Mouse (Mus musculus) CH12.LX (cell line): ENCODE results near the gene Cmbl. TPM values are rescaled to one million over a fixed set of nuclear protein-coding genes. Genes with fewer than 3 reads are reported as not detected.

ENCODE experiments used
- DNase-seq: peaks from one replicate; pipeline ENCODE4 v3.0.0-alpha.2; 2013; ENCODE audit errors: extremely low read depth
- H3K27ac ChIP-seq: 2 replicates; pipeline ENCODE4 v1.5.1; 2012; ENCODE audit warnings: low read depth, mild to moderate bottlenecking, control low read depth, moderate library complexity; ENCODE audit not compliant: insufficient read depth
- H3K27me3 ChIP-seq: replicated peaks from 2 replicates; pipeline ENCODE3; 2012; ENCODE audit warnings: inconsistent platforms
- H3K36me3 ChIP-seq, 2 experiments: replicated peaks in 1 of 2; 2 replicates each; pipeline versions ENCODE3 to v1.6.1; 2012; ENCODE audit warnings: inconsistent platforms in 1 of 2, low read length in 1 of 2, mild to moderate bottlenecking in 1 of 2, mixed read lengths in 1 of 2, moderate library complexity in 1 of 2; ENCODE audit not compliant: control insufficient read depth in 1 of 2, insufficient read depth in 1 of 2
- H3K4me1 ChIP-seq, 2 experiments: 2 replicates each; pipeline ENCODE4 v1.6.1; 2012; ENCODE audit warnings: inconsistent platforms in 1 of 2, moderate library complexity in 1 of 2; ENCODE audit not compliant: insufficient read depth in 2 of 2, control insufficient read depth in 1 of 2
- H3K4me2 ChIP-seq: 2 replicates; pipeline ENCODE4 v1.6.1; 2012; ENCODE audit warnings: low read depth, mild to moderate bottlenecking, control low read depth; ENCODE audit not compliant: poor library complexity, insufficient read depth, severe bottlenecking
- H3K4me3 ChIP-seq, 3 experiments: fragments of 150-350 bp in 1 of 3; sonication (generic) in 1 of 3; replicated peaks in 1 of 3; 2 replicates each; pipeline versions ENCODE3 to v1.5.1; 2011 to 2012; ENCODE audit warnings: low read depth in 2 of 3, low read length in 2 of 3, mild to moderate bottlenecking in 2 of 3, moderate library complexity in 2 of 3, control low read depth in 1 of 3, improper control_type of control experiment in 1 of 3, inconsistent platforms in 1 of 3, mixed read lengths in 1 of 3; ENCODE audit not compliant: poor library complexity in 1 of 3
- H3K79me2 ChIP-seq: replicated peaks from 2 replicates; pipeline ENCODE4 v1.6.1; 2012; ENCODE audit warnings: mild to moderate bottlenecking, moderate library complexity; ENCODE audit not compliant: control insufficient read depth, poor library complexity, insufficient read depth, severe bottlenecking; ENCODE audit errors: extremely low read depth
- H3K9ac ChIP-seq: 2 replicates; pipeline ENCODE4 v1.6.1; 2012; ENCODE audit warnings: low read depth, mild to moderate bottlenecking, control low read depth, moderate library complexity; ENCODE audit not compliant: insufficient read depth
- H3K9me3 ChIP-seq: replicated peaks from 2 replicates; pipeline ENCODE3; 2012; ENCODE audit warnings: low read length, inconsistent platforms, mixed read lengths
- BHLHE40 ChIP-seq: IDR thresholded peaks from 2 replicates; pipeline ENCODE4 v1.6.1; 2011; ENCODE audit warnings: mild to moderate bottlenecking, low read depth, low read length, improper control_type of control experiment
- CHD1 ChIP-seq: IDR thresholded peaks from 2 replicates; pipeline ENCODE4 v1.6.1; 2012; ENCODE audit warnings: low read depth, low read length, improper control_type of control experiment, inconsistent platforms
- CHD2 ChIP-seq: IDR thresholded peaks from 2 replicates; pipeline ENCODE4 v1.6.1; 2011; ENCODE audit warnings: low read length, improper control_type of control experiment
- ELF1 ChIP-seq: IDR thresholded peaks from 2 replicates; pipeline ENCODE4 v1.6.1; 2014; ENCODE audit warnings: low read depth, mild to moderate bottlenecking, inconsistent platforms, low read length, improper control_type of control experiment
- EP300 ChIP-seq: IDR thresholded peaks from 2 replicates; pipeline ENCODE4 v1.6.1; 2011; ENCODE audit warnings: low read length, improper control_type of control experiment
- ETS1 ChIP-seq: conservative IDR thresholded peaks from 2 replicates; pipeline ENCODE4 v1.6.1; 2012; ENCODE audit warnings: low read depth, mild to moderate bottlenecking, inconsistent platforms, low read length, improper control_type of control experiment, moderate library complexity
- HCFC1 ChIP-seq: IDR thresholded peaks from 2 replicates; pipeline ENCODE4 v1.6.1; 2012; ENCODE audit warnings: low read depth, mild to moderate bottlenecking, inconsistent platforms, low read length, improper control_type of control experiment
- IRF4 ChIP-seq: IDR thresholded peaks from 2 replicates; pipeline ENCODE4 v1.6.1; 2014; ENCODE audit warnings: low read depth, mild to moderate bottlenecking, inconsistent platforms, low read length, improper control_type of control experiment
- JUN ChIP-seq: IDR thresholded peaks from 2 replicates; pipeline ENCODE4 v1.6.1; 2011; ENCODE audit warnings: low read depth, mild to moderate bottlenecking, low read length, improper control_type of control experiment, moderate library complexity; ENCODE audit not compliant: insufficient read depth
- JUND ChIP-seq: conservative IDR thresholded peaks from 2 replicates; pipeline ENCODE4 v1.6.1; 2011; ENCODE audit warnings: low read depth, low read length, improper control_type of control experiment
- MAFK ChIP-seq: IDR thresholded peaks from 2 replicates; pipeline ENCODE4 v1.6.1; 2011; ENCODE audit warnings: low read length, improper control_type of control experiment; ENCODE audit not compliant: insufficient replicate concordance
- MAX ChIP-seq: IDR thresholded peaks from 2 replicates; pipeline ENCODE4 v1.6.1; 2011; ENCODE audit warnings: low read length, improper control_type of control experiment
- MAZ ChIP-seq: IDR thresholded peaks from 2 replicates; pipeline ENCODE4 v1.6.1; 2012; ENCODE audit warnings: low read depth, mild to moderate bottlenecking, inconsistent platforms, low read length, improper control_type of control experiment, moderate library complexity
- MEF2A ChIP-seq: IDR thresholded peaks from 2 replicates; pipeline ENCODE4 v1.6.1; 2014; ENCODE audit warnings: low read depth, mild to moderate bottlenecking, inconsistent platforms, low read length, improper control_type of control experiment, borderline replicate concordance
- MXI1 ChIP-seq: IDR thresholded peaks from 2 replicates; pipeline ENCODE4 v1.6.1; 2011; ENCODE audit warnings: mild to moderate bottlenecking, low read depth, low read length, improper control_type of control experiment
- MYC ChIP-seq: IDR thresholded peaks from 2 replicates; pipeline ENCODE4 v1.6.1; 2011; ENCODE audit warnings: low read depth, mild to moderate bottlenecking, improper control_type of control experiment, low read length
- POLR2A ChIP-seq: IDR thresholded peaks from 2 replicates; pipeline ENCODE4 v1.6.1; 2011; ENCODE audit warnings: low read depth, mild to moderate bottlenecking, improper control_type of control experiment, low read length
- RCOR1 ChIP-seq: conservative IDR thresholded peaks from 2 replicates; pipeline ENCODE4 v1.6.1; 2012; ENCODE audit warnings: low read depth, mild to moderate bottlenecking, inconsistent platforms, low read length, improper control_type of control experiment
- SIN3A ChIP-seq: IDR thresholded peaks from 2 replicates; pipeline ENCODE4 v1.6.1; 2012; ENCODE audit warnings: low read length, improper control_type of control experiment, inconsistent platforms
- TBP ChIP-seq: conservative IDR thresholded peaks from 2 replicates; pipeline ENCODE4 v1.6.1; 2011; ENCODE audit warnings: low read depth, low read length, improper control_type of control experiment
- TCF12 ChIP-seq: IDR thresholded peaks from 2 replicates; pipeline ENCODE4 v1.6.1; 2014; ENCODE audit warnings: low read depth, mild to moderate bottlenecking, inconsistent platforms, low read length, improper control_type of control experiment
- UBTF ChIP-seq: IDR thresholded peaks from 2 replicates; pipeline ENCODE4 v1.6.1; 2012; ENCODE audit warnings: low read depth, mild to moderate bottlenecking, inconsistent platforms, low read length, improper control_type of control experiment, moderate library complexity
- USF1 ChIP-seq: IDR thresholded peaks from 2 replicates; pipeline ENCODE4 v1.6.1; 2014; ENCODE audit warnings: low read depth, mild to moderate bottlenecking, inconsistent platforms, low read length, improper control_type of control experiment
- USF2 ChIP-seq: conservative IDR thresholded peaks from 2 replicates; pipeline ENCODE4 v1.6.1; 2011; ENCODE audit warnings: low read depth, low read length, improper control_type of control experiment
- ZC3H11A ChIP-seq: IDR thresholded peaks from 2 replicates; pipeline ENCODE4 v1.6.1; 2012; ENCODE audit warnings: low read depth, mild to moderate bottlenecking, inconsistent platforms, low read length, improper control_type of control experiment
- ZMIZ1 ChIP-seq: IDR thresholded peaks from 2 replicates; pipeline ENCODE4 v1.6.1; 2012; ENCODE audit warnings: low read depth, mild to moderate bottlenecking, inconsistent platforms, low read length, improper control_type of control experiment
- ZNF384 ChIP-seq: IDR thresholded peaks from 2 replicates; pipeline ENCODE4 v1.6.1; 2012; ENCODE audit warnings: low read depth, low read length, improper control_type of control experiment, inconsistent platforms
- dilution Hi-C: fragments of 300-500 bp; cut with MboI; formaldehyde crosslinking; loops from 2 replicates; pipeline ENCODE4 v1.14.3; 2020; ENCODE audit warnings: low sequenced_read_pairs; ENCODE audit not compliant: extremely low pct_unique_long_range_greater_than_20kb, extremely low pct_ligation_motif_present
- in situ Hi-C: fragments of 300-500 bp; cut with MboI; formaldehyde crosslinking; loops from 3 replicates; pipeline ENCODE4 v1.14.3; 2019; ENCODE audit warnings: low sequenced_read_pairs, low pct_ligation_motif_present, low pct_unique_long_range_greater_than_20kb, mixed read lengths
- polyA plus RNA-seq: library from polyadenylated mRNA; unstranded; fragments of >175 nt; gene quantifications from 2 replicates; pipeline ENCODE4 v1.2.1, GENCODE M21; 2012; ENCODE audit warnings: low read depth; ENCODE audit not compliant: insufficient read length
- total RNA-seq, 2 experiments: library from RNA; depleted of rRNA; stranded (reverse); fragments of 300-350 nt in 1 of 2; fragments of >200 nt in 1 of 2; gene quantifications; 2 replicates each; pipeline ENCODE4 v1.2.3; 2012 to 2014

Gene Cmbl
- total and polyA plus RNA-seq, 3 experiments, result 0.27 TPM; not detected in 2

DNA sequence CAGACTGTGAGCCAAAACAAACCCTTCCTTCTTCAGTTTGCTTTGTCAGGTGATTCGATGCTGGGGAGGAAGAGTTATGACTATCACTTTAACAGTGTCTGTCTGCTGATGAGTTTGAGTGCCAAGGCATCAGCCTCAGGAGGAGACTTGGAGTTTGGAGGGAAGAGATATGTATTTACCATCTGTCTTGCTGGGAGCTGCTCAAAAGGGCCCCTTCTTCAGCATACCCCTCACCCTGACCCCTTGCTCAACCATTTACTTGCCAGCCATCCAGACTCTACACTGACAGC lies 24.7 kb upstream of the Cmbl start:
- Histone ChIP-seq H3K4me3 (no peak overlapping the region), H3K79me2 (no peaks in the 10 kb centered on the region), H3K9me3 (peaks cover 4% of the 10 kb centered on the region), H3K4me2 (no peak overlapping the region), H3K27me3 (no peaks in the 10 kb centered on the region), H3K36me3 (no peaks in the 10 kb centered on the region), H3K27ac (no peak overlapping the region), H3K4me1 (peaks cover 21 to 45% of the 10 kb centered on the region in 2 experiments), H3K9ac (no peak overlapping the region)
- DNase-seq, result no peak
- in situ Hi-C loops (no loop called here), dilution Hi-C loops (no loop called here)
- TF ChIP-seq CHD2, result no peak
- no peak for TF ChIP-seq ELF1
- no peak for TF ChIP-seq CHD1
- TF ChIP-seq ETS1, result no peak
- no peak for TF ChIP-seq TBP
- no peak for TF ChIP-seq HCFC1
- TF ChIP-seq JUND, result no peak
- no peak for TF ChIP-seq MAX
- TF ChIP-seq USF2, result no peak
- TF ChIP-seq TCF12, result no peak
- no peak for TF ChIP-seq SIN3A
- TF ChIP-seq ZNF384, result no peak
- TF ChIP-seq IRF4, result no peak
- no peak for TF ChIP-seq MAFK
- no peak for TF ChIP-seq ZC3H11A
- TF ChIP-seq POLR2A, result no peak
- no peak for TF ChIP-seq RCOR1
- no peak for TF ChIP-seq MEF2A

DNA sequence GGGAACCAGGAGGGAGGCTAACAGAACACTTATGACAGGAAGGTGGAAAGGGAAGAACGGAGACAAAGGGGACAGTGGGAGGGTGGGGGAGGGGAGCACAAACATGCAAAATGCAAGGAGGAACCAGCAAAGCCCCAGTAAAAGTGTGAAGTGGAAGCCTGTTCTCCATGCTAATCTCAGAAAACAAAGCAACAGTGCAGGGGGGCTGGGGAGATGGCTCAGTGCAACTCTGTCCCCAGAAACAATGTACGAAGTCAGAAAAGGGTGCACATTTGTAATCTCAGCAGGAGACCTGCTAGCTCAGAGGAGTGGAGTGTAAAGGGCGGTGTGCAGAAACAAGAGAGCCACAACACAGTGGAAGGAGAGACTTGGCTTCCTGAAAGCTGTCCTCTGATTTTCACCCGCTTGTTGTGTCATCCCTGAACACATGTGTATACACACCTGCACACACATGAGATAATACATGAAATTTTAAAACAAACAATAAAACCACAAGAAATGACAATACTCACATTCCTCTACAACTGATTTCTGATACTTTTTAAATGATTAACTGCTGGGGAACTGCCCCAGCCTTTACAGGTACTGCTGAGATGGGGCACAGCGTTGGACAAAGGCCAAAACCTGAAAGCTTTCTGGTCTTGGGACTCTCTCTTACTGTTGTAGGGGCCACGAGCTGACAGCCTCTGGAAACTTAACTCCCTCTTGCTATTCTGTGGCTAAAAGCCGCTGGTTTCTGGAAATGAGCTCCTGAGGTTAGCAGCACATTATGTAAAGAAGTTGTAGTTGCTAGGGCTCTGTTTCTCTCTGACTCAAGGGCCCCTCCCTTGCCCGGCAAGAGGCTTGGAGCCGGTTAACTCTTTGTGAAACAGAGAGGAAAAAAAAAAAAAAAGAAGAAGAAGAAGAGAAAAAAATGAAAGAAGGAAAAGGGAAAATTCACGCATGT lies 22.9 kb upstream of the Cmbl start:
- dilution Hi-C loops, result no loop called here
- peak; percentile 88 for DNase-seq
- H3K36me3 ChIP-seq, result no peaks in the 10 kb centered on the region
- TF ChIP-seq MYC (no peak), BHLHE40 (peak; percentile 65), ZMIZ1 (no peak), MAFK (peak; percentile 42; the same call in 1 of the 2 replicates), CHD1 (no peak), ZNF384 (peak; percentile 98), MAX (0 out of 2 replicates have a peak, but pooled peaks have one; percentile 28), EP300 (peak; percentile 84), JUN (no peak), JUND (peak; percentile 57), ELF1 (no peak), UBTF (no peak), CHD2 (peak; percentile 70; the same call in 1 of the 2 replicates), TCF12 (peak; percentile 70), ETS1 (peak; percentile 70), MXI1 (peak; percentile 18; the same call in 1 of the 2 replicates), MAZ (peak; percentile 96), IRF4 (peak; percentile 92), MEF2A (peak; percentile 72; the same call in 1 of the 2 replicates), USF1 (no peak)
- peaks cover 4% of the 10 kb centered on the region for H3K9me3 ChIP-seq
- H3K9ac ChIP-seq, result no peak overlapping the region
- no peak overlapping the region for H3K27ac ChIP-seq
- H3K4me1 ChIP-seq, result peaks cover 15 to 39% of the 10 kb centered on the region in 2 experiments
- H3K79me2 ChIP-seq, result no peaks in the 10 kb centered on the region
- H3K4me2 ChIP-seq, result peak overlapping the region; percentile 69
- no peaks in the 10 kb centered on the region for H3K27me3 ChIP-seq
- H3K4me3 ChIP-seq, result no peak overlapping the region
- in situ Hi-C loops, result no loop called here
